Mouse (Mus musculus) thymus, postnatal 36 days (tissue): ENCODE results near the gene Olfr564.

Experiments used
- DNase-seq, 2 experiments: peaks; one replicate each; pipeline ENCODE4 v3.0.0; 2022; ENCODE audit warnings: mixed read lengths in 2 of 2

Gene Olfr564

DNA sequence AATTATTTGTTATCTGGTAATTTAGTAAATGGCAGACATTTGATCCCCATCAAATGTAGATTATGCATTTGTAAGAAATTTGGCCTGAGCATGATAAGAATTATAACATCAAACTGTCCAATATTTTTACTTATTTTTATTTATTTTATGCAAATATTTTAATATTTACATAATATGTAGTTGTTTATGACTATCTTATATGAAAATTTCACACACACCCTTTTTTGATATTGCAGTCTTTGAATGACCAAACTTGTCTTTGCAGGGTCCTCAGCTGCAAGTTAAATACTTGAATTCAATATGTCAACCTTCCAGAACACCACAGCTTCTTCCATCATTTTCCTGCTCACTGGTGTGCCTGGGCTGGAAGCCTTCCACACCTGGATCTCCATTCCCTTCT lies at the start of gene Olfr564:
TSS of gene Olfr564 (plus strand) at position 301 of the 400 bp plus-strand sequence.
- no peak for DNase-seq

DNA sequence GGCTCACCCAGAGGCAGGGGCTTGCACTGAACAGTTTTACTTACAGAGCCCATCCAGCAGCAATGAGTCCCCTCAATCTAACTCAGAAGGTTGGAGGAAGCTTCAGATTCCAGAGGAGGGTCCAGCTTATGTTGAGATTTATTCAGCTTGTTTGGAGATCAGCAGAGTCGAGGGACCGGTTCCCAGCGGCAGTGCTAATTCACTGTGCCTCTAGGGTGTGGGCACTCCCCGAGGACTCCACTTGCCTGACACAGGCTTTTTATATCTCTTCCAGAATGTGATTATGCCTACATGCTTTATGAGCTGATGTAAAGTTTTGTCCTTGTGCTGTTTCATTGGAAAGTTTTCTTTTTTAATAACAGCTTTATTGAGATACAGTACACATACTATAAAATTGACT lies 44.0 kb upstream of the Olfr564 start, which contains the start of the genes Olfr560 and Olfr78:
TSS of gene Olfr560 (minus strand) at position 101 of the 400 bp plus-strand sequence.
TSS of gene Olfr78 (minus strand) at position 206 of the 400 bp plus-strand sequence.
- DNase-seq = no peak

GRCm38 (mm10) chr7:102770921-102771320 lies 32.4 kb upstream of the Olfr564 start, which contains the start of gene Olfr561:
Gene Olfr561, plus strand, starts transcription at chr7:102771221.
- DNase-seq = no peak
